In the genomic region with DNA sequence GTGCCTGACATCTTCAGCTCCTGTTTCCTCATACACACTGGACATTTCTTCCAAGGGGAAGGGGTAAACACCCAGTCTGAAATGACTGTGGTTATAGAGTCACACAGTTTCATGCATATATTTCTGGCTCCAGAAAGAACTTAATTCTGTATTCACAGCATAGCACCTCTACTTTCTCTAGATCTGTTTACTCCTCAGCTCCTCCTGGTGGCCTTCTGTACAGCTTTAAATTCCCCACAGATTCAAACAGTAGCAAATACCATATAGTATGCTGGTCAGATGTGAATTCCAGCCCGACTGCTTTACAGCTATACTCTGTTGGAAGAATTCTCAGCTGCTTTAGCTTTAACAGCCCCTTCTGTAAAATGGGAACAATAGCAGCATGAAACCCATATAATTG, we compare ENCODE assay signal across 25 mouse cellular contexts.
DNase-seq lines count a peak whose midpoint lies in the region; ATAC-seq and TF ChIP-seq lines count a peak whose summit lies in the region.
"Had no signal": no experiment of that assay in that cellular context is flagged by ENCODE, and none has a peak within 500 bp of the region (broad histone marks: within the 10 kb centered on the region; RNA-seq: fewer than 3 reads in every experiment).

No protein-coding gene starts in this region.

- H3K27ac ChIP-seq in forebrain, postnatal 0 days (ENCODE audit: low read depth, low read length), result no peak overlapping the region
- no peak overlapping the region for H3K27ac ChIP-seq in forebrain, embryonic 15.5 days (replicated peaks)
- no peak overlapping the region for H3K27ac ChIP-seq in left cerebral cortex, adult 2 months
- H3K27ac ChIP-seq in embryonic facial prominence, embryonic 10.5 days (replicated peaks), result no peak overlapping the region
- H3K27ac ChIP-seq: forebrain, embryonic 13.5 days; liver, embryonic 14.5 days; midbrain, embryonic 12.5 days; neural tube, embryonic 15.5 days had no signal

- peak; percentile 5 for DNase-seq in forebrain, postnatal 0 days
- DNase-seq in left cerebral cortex, adult 2 months (ENCODE audit: extremely low spot score in 1 of 2, low spot score in 2 of 2), result no peak
- no peak for DNase-seq in left cerebral cortex, postnatal 14 days (ENCODE audit: low spot score in 2 of 2)
- DNase-seq in brain, embryonic 14.5 days (ENCODE audit: low read depth), result peak; percentile 7
- DNase-seq in kidney, postnatal 4 days, result no peak
- DNase-seq in embryonic facial prominence, embryonic 10.5 days (ENCODE audit: low spot score), result no peak
- DNase-seq: adrenal gland, postnatal 25 days; cerebellum, adult 2 months; cerebellum, postnatal 14 days; heart, postnatal 14 days; kidney, adult 9 months; kidney, postnatal 25 days; layer of hippocampus, postnatal 36 days; liver; lung, embryonic 14.5 days; lung, postnatal 14 days; retina, postnatal 1 day; right cerebral cortex, postnatal 14 days had no signal

- no peaks in the 10 kb centered on the region for H3K4me1 ChIP-seq in forebrain, postnatal 0 days (ENCODE audit: insufficient read depth)
- no peaks in the 10 kb centered on the region for H3K4me1 ChIP-seq in forebrain, embryonic 15.5 days
- H3K4me1 ChIP-seq in embryonic facial prominence, embryonic 10.5 days, result no peaks in the 10 kb centered on the region
- H3K4me1 ChIP-seq: forebrain, embryonic 13.5 days; midbrain, embryonic 12.5 days; neural tube, embryonic 15.5 days had no signal

- no peak for TF ChIP-seq POLR2A in brain, embryonic 14.5 days (IDR thresholded peaks at IDR 0.05; ENCODE audit: borderline replicate concordance, extremely low read depth, insufficient read depth, insufficient read length, poor library complexity, severe bottlenecking)

- intact Hi-C loops in left cerebral cortex, adult 2 months (cut with DNase I), result no loop called here
- intact Hi-C loops in left cerebral cortex, postnatal 14 days (cut with DNase I), result no loop called here

- H3K4me2 ChIP-seq in forebrain, postnatal 0 days (ENCODE audit: low read depth), result no peak overlapping the region
- H3K4me2 ChIP-seq in forebrain, embryonic 15.5 days (replicated peaks), result no peak overlapping the region
- H3K4me2 ChIP-seq: forebrain, embryonic 13.5 days; lung, embryonic 14.5 days; midbrain, embryonic 12.5 days; neural tube, embryonic 15.5 days had no signal

- no peaks in the 10 kb centered on the region for H3K36me3 ChIP-seq in forebrain, postnatal 0 days (ENCODE audit: insufficient read depth)
- no peaks in the 10 kb centered on the region for H3K36me3 ChIP-seq in forebrain, embryonic 15.5 days
- H3K36me3 ChIP-seq in embryonic facial prominence, embryonic 10.5 days (replicated peaks), result no peaks in the 10 kb centered on the region
- H3K36me3 ChIP-seq: midbrain, embryonic 12.5 days; neural tube, embryonic 15.5 days had no signal

- no peak for ATAC-seq in forebrain, postnatal 0 days
- ATAC-seq in forebrain, embryonic 15.5 days (replicated peaks), result no peak
- ATAC-seq: forebrain, embryonic 13.5 days; hindbrain, embryonic 16.5 days had no signal

- no peaks in the 10 kb centered on the region for H3K27me3 ChIP-seq in forebrain, postnatal 0 days (ENCODE audit: insufficient read depth, low read length)
- H3K27me3 ChIP-seq in forebrain, embryonic 15.5 days, result no peaks in the 10 kb centered on the region
- no peaks in the 10 kb centered on the region for H3K27me3 ChIP-seq in embryonic facial prominence, embryonic 10.5 days (replicated peaks; ENCODE audit: low read depth, poor library complexity, severe bottlenecking)
- H3K27me3 ChIP-seq: forebrain, embryonic 13.5 days; megakaryocyte, embryonic 14.5 days; midbrain, embryonic 12.5 days; neural tube, embryonic 15.5 days had no signal

- TF ChIP-seq CTCF in forebrain, postnatal 0 days (IDR thresholded peaks at IDR 0.05; ENCODE audit: low read depth), result 0 out of 2 replicates have a peak, but pooled peaks have one; percentile 17
- peak; percentile 28; the same call in 1 of the 2 replicates for TF ChIP-seq CTCF in left cerebral cortex, adult 2 months (IDR thresholded peaks at IDR 0.05)
- TF ChIP-seq CTCF in brain, embryonic 14.5 days (IDR thresholded peaks at IDR 0.05; ENCODE audit: borderline replicate concordance, extremely low read depth, insufficient read depth, insufficient read length), result no peak

- whole genome bisulfite sequencing in forebrain, postnatal 0 days, result 53% methylated on average over 1 of the region's 1 CpGs
- WGBS in forebrain, embryonic 15.5 days, result 83% methylated on average over 1 of the region's 1 CpGs
- 72% methylated on average over 1 of the region's 1 CpGs for WGBS in embryonic facial prominence, embryonic 10.5 days

- H3K9me3 ChIP-seq in forebrain, postnatal 0 days (ENCODE audit: low read length), result no peaks in the 10 kb centered on the region
- H3K9me3 ChIP-seq in forebrain, embryonic 15.5 days, result no peaks in the 10 kb centered on the region
- H3K9me3 ChIP-seq in embryonic facial prominence, embryonic 10.5 days, result no peaks in the 10 kb centered on the region
- H3K9me3 ChIP-seq: forebrain, embryonic 13.5 days; megakaryocyte, embryonic 14.5 days; midbrain, embryonic 12.5 days; neural tube, embryonic 15.5 days had no signal

- no peak overlapping the region for H3K4me3 ChIP-seq in forebrain, postnatal 0 days (ENCODE audit: low read depth, low read length)
- no peak overlapping the region for H3K4me3 ChIP-seq in forebrain, embryonic 15.5 days
- H3K4me3 ChIP-seq in left cerebral cortex, adult 2 months, result no peak overlapping the region
- H3K4me3 ChIP-seq in embryonic facial prominence, embryonic 10.5 days, result no peak overlapping the region
- H3K4me3 ChIP-seq: forebrain, embryonic 13.5 days; megakaryocyte, embryonic 14.5 days; midbrain, embryonic 12.5 days; neural tube, embryonic 15.5 days had no signal

- H3K9ac ChIP-seq in forebrain, postnatal 0 days, result no peak overlapping the region
- no peak overlapping the region for H3K9ac ChIP-seq in forebrain, embryonic 15.5 days (replicated peaks)
- H3K9ac ChIP-seq: forebrain, embryonic 13.5 days; liver, embryonic 14.5 days; lung, embryonic 14.5 days; midbrain, embryonic 12.5 days; neural tube, embryonic 15.5 days had no signal

Comparison
In these comparisons a context has a peak if more than half of its experiments do, and no peak if none do; other contexts are left out.
1. DNase-seq: peak in forebrain, postnatal 0 days (single experiment) and brain, embryonic 14.5 days (single experiment); none in left cerebral cortex, adult 2 months (0 of 2), left cerebral cortex, postnatal 14 days (0 of 2), kidney, postnatal 4 days (0 of 2) and embryonic facial prominence, embryonic 10.5 days (single experiment).